Mouse (Mus musculus) B cell, adult 2 months (primary cell): ENCODE measurements around the gene Acvr1b.

ENCODE experiments used
- DNase-seq, 2 experiments: peaks; one replicate each; pipeline ENCODE4 v3.0.0; 2022

Gene Acvr1b

GRCm38 (mm10) chr15:101233183-101233582, 59.3 kb downstream of the Acvr1b start:
- DNase-seq: no peak

GRCm38 (mm10) chr15:101233641-101234275, 59.9 kb downstream of the Acvr1b start:
- DNase-seq: no peak

- no peak for DNase-seq
Observed at GRCm38 (mm10) chr15:101234611-101235341, 60.9 kb downstream of the Acvr1b start.

- DNase-seq: no peak
Observed at GRCm38 (mm10) chr15:101235342-101235698, 61.5 kb downstream of the Acvr1b start.

GRCm38 (mm10) chr15:101235728-101236327, 62.0 kb downstream of the Acvr1b start:
- no peak for DNase-seq

- DNase-seq: peak; percentile 86 to 88
Observed at GRCm38 (mm10) chr15:101236878-101237277, 63.0 kb downstream of the Acvr1b start.

- peak; percentile 72 to 73 for DNase-seq
Observed at GRCm38 (mm10) chr15:101238885-101239511, 65.1 kb downstream of the Acvr1b start.

- no peak for DNase-seq
Observed at GRCm38 (mm10) chr15:101239821-101240220, 66.0 kb downstream of the Acvr1b start.

GRCm38 (mm10) chr15:101240799-101241204, 66.9 kb downstream of the Acvr1b start:
- DNase-seq: peak; percentile 90 to 91

GRCm38 (mm10) chr15:101241236-101241635, 67.4 kb downstream of the Acvr1b start:
- no peak for DNase-seq

- DNase-seq: no peak
Observed at GRCm38 (mm10) chr15:101241853-101242252, 68.0 kb downstream of the Acvr1b start.

GRCm38 (mm10) chr15:101242645-101243044, 68.8 kb downstream of the Acvr1b start:
- peak; percentile 57 to 58 for DNase-seq

GRCm38 (mm10) chr15:101244012-101244411, 70.1 kb downstream of the Acvr1b start:
- no peak for DNase-seq

- DNase-seq: peak; percentile 96 to 97
Observed at GRCm38 (mm10) chr15:101246231-101247154, 72.6 kb downstream of the Acvr1b start.

- DNase-seq: peak; percentile 40 to 55
Observed at GRCm38 (mm10) chr15:101247155-101247498, 73.3 kb downstream of the Acvr1b start.

- DNase-seq: peak in 1 of 2 experiments; percentile 43
Observed at GRCm38 (mm10) chr15:101248029-101248710, 74.3 kb downstream of the Acvr1b start.

- DNase-seq: no peak
Observed at GRCm38 (mm10) chr15:101250220-101250800, 76.4 kb downstream of the Acvr1b start.

GRCm38 (mm10) chr15:101251930-101252329, 78.1 kb downstream of the Acvr1b start:
- DNase-seq: no peak

- peak; percentile 55 to 59 for DNase-seq
Observed at GRCm38 (mm10) chr15:101252614-101253013, 78.7 kb downstream of the Acvr1b start.

GRCm38 (mm10) chr15:101253563-101253885, 79.7 kb downstream of the Acvr1b start:
- DNase-seq: no peak
